Mouse (Mus musculus) left cerebral cortex, adult 9 months (tissue): ENCODE measurements around the gene Dcps.

ENCODE experiments used
- DNase-seq, 2 experiments: peaks; one replicate each; pipeline ENCODE4 v3.0.0; 2022; ENCODE audit warnings: low spot score in 2 of 2

The Dcps gene

DNA sequence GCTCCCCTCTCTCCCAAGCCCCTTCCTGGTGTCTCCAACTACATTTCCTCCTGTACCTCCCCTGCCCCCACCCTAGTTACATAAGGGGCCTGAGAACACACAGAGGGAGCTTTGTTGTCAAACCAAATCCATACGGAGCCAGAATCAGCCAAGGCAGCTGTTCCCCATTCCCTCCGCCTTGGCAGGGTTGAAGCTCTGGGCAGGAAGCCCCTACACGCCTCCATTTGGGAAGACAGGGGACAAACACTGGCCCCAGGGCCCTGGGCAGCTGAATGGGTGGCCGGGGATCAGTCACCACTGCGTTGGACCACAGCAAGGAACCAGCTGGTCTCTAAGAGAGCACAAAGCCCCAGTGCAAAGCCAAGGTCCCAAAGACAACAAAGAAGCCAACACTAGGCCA, 66.9 kb downstream of the Dcps start:
- peak; percentile 81 to 88 for DNase-seq

DNA sequence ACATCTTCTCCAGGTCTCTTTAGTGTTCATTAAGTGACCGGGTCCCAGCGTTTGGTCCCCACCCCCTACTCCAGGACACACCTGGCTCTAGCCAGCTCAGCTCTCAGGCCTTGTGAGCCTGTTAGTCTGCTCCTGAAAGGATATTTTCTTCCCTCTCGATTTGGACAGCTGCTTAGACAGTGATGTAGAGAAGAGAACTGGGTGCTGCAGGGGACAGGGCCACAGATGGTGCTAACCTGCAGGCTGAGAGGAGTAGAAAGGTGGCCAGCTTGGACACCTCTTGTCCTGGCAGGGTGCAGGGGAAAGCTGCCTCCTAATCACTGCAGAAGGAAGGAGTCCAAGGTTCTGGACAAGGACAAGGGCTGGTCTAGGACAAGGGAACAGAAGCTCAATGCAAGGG, 67.8 kb downstream of the Dcps start:
- no peak for DNase-seq

DNA sequence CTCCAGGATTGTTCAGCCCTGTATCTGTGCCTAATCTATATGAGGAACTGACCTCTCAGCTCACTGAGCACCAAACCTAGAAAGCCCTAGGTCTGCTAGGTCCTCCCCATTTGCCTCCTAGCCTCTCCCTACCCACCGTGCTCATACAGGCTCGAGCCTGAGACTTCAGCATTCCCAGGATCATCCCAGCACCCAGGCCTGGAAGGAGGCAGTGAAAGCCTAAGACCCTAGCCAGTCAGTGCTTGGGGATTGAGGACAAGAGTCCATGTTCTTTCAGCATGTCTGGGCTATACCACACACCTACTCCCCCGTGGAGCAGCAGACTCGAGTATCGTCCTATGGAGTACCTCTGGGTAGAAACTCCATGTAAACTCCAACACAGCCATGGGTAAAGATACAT, 68.5 kb downstream of the Dcps start:
- DNase-seq: no peak

DNA sequence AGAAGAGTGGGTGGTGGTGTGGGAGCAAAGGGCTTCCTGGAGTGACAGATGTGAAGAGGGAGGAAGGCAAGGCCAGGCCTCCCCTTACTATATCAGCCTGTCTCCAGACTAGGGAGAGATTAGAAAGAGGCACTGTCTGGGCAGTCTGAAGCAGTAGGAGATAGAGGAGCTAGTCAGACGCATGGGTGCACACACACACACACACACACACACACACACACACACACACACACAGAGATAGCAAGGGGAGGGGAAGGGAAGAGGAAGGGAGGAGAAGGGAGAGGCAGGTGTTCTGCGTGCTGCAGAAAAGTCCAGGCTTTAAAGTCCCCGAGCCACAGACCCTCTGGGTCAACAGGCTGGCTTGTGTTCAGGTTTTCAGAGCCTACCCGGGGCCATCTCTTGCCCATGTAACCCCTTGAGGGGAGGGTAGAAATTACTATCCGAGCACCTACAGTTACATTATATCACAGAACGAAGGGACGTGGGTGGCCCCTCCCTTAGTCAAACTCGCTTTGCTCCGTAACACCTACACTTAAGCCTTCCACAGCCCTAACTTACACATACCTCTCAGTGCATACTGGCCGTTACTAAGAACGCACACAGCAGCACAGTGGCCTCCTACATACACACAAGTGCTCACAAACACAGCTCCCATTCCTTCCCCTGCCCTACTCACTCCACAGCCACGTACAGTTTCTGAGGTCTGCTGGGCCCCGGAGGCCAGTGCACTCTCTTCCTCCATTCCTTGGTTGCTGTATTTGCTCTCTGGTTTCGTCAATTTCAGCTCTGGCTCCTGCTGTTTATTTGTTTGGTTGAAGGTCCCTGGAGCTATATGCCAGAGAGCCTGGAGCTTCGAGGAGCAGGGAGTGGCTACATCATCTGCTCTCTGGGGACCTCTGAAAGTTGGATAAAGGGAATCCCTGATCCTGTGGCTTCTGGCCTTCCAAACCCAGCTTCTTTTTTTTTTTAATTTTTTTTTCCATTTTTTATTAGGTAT, 69.7 kb downstream of the Dcps start:
- DNase-seq: no peak

DNA sequence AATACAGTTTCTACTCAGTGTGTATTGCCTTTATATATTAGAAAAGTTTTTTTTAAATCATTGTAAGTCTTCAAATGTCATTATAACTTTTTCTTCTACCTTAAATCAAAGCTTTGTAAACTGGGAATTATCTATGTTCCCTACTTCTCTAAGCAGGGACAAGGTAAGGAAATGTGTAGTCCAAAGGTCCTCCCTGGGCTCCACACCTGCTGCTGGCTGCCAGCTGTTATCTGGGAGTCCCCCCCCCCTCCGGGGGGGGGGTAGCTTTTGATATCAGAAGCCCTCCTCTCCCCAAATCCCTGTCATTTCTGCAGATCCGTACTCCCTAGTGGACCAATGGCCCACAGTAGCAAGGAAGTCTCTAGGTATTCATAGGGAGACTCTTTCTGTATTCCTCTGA, 70.4 kb downstream of the Dcps start:
- no peak for DNase-seq

DNA sequence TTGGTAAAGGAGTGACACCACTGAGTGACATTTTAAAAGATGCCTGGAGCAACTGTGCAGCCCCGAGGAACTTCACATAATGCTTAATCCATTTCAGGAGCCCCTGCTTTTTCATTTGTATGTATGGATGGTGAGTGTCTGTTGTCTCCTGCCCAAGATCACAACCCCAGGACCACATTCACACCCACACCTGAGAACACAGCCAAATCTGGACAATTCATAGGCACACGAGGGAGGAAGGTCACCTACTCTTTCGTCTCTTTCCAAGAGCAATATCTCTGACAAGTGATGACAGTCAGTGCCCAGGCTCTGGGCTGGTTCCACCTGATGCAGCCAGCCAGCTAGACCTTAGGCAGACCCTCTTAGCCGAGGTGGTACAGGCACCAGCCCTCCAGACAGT, 71.2 kb downstream of the Dcps start:
- DNase-seq: no peak

DNA sequence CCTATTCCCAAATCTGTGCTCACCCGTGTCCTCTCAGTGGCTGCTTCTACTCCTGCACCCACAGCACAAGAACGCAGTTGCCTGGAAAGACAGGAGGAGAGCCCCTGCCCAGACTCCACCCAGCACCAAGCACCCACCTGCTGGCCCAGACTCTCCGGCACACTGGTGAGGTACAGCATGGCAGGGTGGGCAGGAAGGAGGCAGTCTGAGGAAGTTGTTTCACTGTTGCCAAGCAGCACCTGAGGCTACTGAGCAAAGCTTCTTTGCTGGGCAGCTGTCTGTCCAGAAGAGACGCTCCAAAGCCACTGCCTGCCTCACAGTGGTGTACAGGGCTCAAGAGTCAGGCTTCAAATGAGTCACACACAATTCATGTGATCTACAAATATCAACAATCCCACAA, 77.1 kb downstream of the Dcps start:
- DNase-seq: peak in 1 of 2 experiments; percentile 1

DNA sequence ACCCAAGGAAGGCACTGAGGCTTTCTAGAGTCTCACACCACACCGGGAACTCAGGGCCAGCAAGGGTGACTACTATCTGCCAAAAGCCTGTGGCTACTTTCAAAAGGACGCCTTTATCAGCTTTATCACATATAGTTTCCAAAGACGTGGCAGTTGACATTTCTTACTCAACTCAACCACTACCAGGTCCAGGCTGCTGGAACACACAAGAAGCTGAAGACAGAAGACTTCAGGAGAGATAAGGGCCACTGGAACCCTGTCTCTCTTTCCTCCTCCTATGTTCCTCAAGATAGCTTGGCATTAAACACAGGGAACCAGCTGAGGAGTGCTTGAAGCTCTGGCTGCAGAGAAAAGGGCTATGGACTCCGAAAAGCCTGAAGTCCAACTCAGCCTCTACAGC, 78.0 kb downstream of the Dcps start:
- no peak for DNase-seq

DNA sequence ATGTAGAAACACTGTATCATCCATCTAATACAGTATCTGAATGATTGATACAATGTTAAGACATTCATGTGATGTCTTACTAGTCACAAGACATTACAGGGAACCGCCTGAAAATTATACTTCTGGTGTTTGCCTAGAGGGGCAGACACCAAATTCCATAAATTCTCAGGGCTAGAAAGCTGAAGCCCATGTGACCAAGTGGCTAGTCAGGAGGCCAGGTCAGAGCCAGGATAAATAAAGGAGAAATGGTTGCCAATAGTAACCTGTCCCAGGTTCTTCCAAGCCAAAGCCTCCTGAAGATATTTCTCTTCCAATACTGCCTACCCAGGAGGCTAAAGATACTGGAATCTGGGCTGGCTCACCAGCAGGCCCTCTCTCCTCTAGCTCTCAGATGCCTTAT, 80.1 kb downstream of the Dcps start:
- no peak for DNase-seq

DNA sequence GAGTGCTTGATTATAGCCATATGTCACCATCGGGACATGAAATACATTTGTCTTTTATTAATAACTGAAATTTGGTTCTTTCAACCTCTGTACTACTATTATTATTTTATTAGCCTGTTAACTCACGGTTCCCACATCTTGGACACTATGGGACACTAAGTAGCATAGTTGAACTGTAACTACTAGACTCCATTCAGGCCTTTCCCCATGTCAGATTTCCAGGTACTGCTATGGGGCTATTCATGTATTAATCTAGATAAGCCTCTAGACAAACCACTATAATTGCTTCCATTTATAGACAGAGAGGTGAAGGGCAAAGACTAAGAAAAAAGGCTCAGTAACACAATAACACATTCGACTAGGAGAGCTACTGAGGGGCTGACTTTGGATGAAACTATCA, 82.5 kb downstream of the Dcps start:
- no peak for DNase-seq

DNA sequence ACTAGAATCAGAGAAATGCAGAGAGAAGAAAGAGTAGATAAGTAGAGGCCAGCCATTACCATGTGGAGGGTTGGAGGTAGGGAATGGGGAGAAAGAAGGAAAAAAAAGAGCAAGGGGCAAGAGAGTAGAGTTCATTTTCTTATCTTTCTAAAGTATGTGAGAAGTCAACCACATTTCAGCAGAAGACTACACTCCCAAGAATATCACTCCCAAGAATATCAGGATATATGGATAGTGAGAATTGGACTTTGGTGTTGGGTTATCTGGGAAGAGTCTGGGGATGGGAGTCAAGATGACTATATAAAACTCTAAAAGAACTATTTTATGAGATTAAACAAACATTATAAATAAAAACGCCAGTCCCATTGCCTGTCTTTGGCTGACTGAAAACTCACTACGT, 83.0 kb downstream of the Dcps start:
- no peak for DNase-seq
